Mouse (Mus musculus) CH12.LX (cell line): Measurements from ENCODE around the gene Son. TPM values are rescaled to one million over a fixed set of nuclear protein-coding genes. Genes with fewer than 3 reads are reported as not detected.

Experiments
- DNase-seq: peaks from one replicate; pipeline ENCODE4 v3.0.0-alpha.2; 2013; ENCODE audit errors: extremely low read depth
- H3K27ac ChIP-seq: 2 replicates; pipeline ENCODE4 v1.5.1; 2012; ENCODE audit warnings: low read depth, mild to moderate bottlenecking, control low read depth, moderate library complexity; ENCODE audit not compliant: insufficient read depth
- H3K27me3 ChIP-seq: replicated peaks from 2 replicates; pipeline ENCODE3; 2012; ENCODE audit warnings: inconsistent platforms
- H3K36me3 ChIP-seq, 2 experiments: replicated peaks in 1 of 2; 2 replicates each; pipeline versions ENCODE3 to v1.6.1; 2012; ENCODE audit warnings: inconsistent platforms in 1 of 2, low read length in 1 of 2, mild to moderate bottlenecking in 1 of 2, mixed read lengths in 1 of 2, moderate library complexity in 1 of 2; ENCODE audit not compliant: control insufficient read depth in 1 of 2, insufficient read depth in 1 of 2
- H3K4me1 ChIP-seq, 2 experiments: 2 replicates each; pipeline ENCODE4 v1.6.1; 2012; ENCODE audit warnings: inconsistent platforms in 1 of 2, moderate library complexity in 1 of 2; ENCODE audit not compliant: insufficient read depth in 2 of 2, control insufficient read depth in 1 of 2
- H3K4me2 ChIP-seq: 2 replicates; pipeline ENCODE4 v1.6.1; 2012; ENCODE audit warnings: low read depth, mild to moderate bottlenecking, control low read depth; ENCODE audit not compliant: poor library complexity, insufficient read depth, severe bottlenecking
- H3K4me3 ChIP-seq, 3 experiments: fragments of 150-350 bp in 1 of 3; sonication (generic) in 1 of 3; replicated peaks in 1 of 3; 2 replicates each; pipeline versions ENCODE3 to v1.5.1; 2011 to 2012; ENCODE audit warnings: low read depth in 2 of 3, low read length in 2 of 3, mild to moderate bottlenecking in 2 of 3, moderate library complexity in 2 of 3, control low read depth in 1 of 3, improper control_type of control experiment in 1 of 3, inconsistent platforms in 1 of 3, mixed read lengths in 1 of 3; ENCODE audit not compliant: poor library complexity in 1 of 3
- H3K79me2 ChIP-seq: replicated peaks from 2 replicates; pipeline ENCODE4 v1.6.1; 2012; ENCODE audit warnings: mild to moderate bottlenecking, moderate library complexity; ENCODE audit not compliant: control insufficient read depth, poor library complexity, insufficient read depth, severe bottlenecking; ENCODE audit errors: extremely low read depth
- H3K9ac ChIP-seq: 2 replicates; pipeline ENCODE4 v1.6.1; 2012; ENCODE audit warnings: low read depth, mild to moderate bottlenecking, control low read depth, moderate library complexity; ENCODE audit not compliant: insufficient read depth
- H3K9me3 ChIP-seq: replicated peaks from 2 replicates; pipeline ENCODE3; 2012; ENCODE audit warnings: low read length, inconsistent platforms, mixed read lengths
- BHLHE40 ChIP-seq: IDR thresholded peaks from 2 replicates; pipeline ENCODE4 v1.6.1; 2011; ENCODE audit warnings: mild to moderate bottlenecking, low read depth, low read length, improper control_type of control experiment
- CHD1 ChIP-seq: IDR thresholded peaks from 2 replicates; pipeline ENCODE4 v1.6.1; 2012; ENCODE audit warnings: low read depth, low read length, improper control_type of control experiment, inconsistent platforms
- CHD2 ChIP-seq: IDR thresholded peaks from 2 replicates; pipeline ENCODE4 v1.6.1; 2011; ENCODE audit warnings: low read length, improper control_type of control experiment
- CTCF ChIP-seq, 2 experiments: IDR thresholded peaks in 1 of 2; conservative IDR thresholded peaks in 1 of 2; 2 replicates each; pipeline ENCODE4 v1.5.1; 2011 to 2012; ENCODE audit warnings: low read depth in 2 of 2, low read length in 2 of 2, improper control_type of control experiment in 1 of 2, inconsistent platforms in 1 of 2, mild to moderate bottlenecking in 1 of 2, moderate library complexity in 1 of 2
- E2F4 ChIP-seq: IDR thresholded peaks from 2 replicates; pipeline ENCODE4 v1.6.1; 2011; ENCODE audit warnings: low read depth, low read length, improper control_type of control experiment; ENCODE audit not compliant: insufficient replicate concordance
- ELF1 ChIP-seq: IDR thresholded peaks from 2 replicates; pipeline ENCODE4 v1.6.1; 2014; ENCODE audit warnings: low read depth, mild to moderate bottlenecking, inconsistent platforms, low read length, improper control_type of control experiment
- EP300 ChIP-seq: IDR thresholded peaks from 2 replicates; pipeline ENCODE4 v1.6.1; 2011; ENCODE audit warnings: low read length, improper control_type of control experiment
- ETS1 ChIP-seq: conservative IDR thresholded peaks from 2 replicates; pipeline ENCODE4 v1.6.1; 2012; ENCODE audit warnings: low read depth, mild to moderate bottlenecking, inconsistent platforms, low read length, improper control_type of control experiment, moderate library complexity
- GABPA ChIP-seq: IDR thresholded peaks from 2 replicates; pipeline ENCODE4 v1.6.1; 2012; ENCODE audit warnings: low read depth, low read length, improper control_type of control experiment, inconsistent platforms; ENCODE audit not compliant: insufficient replicate concordance
- HCFC1 ChIP-seq: IDR thresholded peaks from 2 replicates; pipeline ENCODE4 v1.6.1; 2012; ENCODE audit warnings: low read depth, mild to moderate bottlenecking, inconsistent platforms, low read length, improper control_type of control experiment
- IRF4 ChIP-seq: IDR thresholded peaks from 2 replicates; pipeline ENCODE4 v1.6.1; 2014; ENCODE audit warnings: low read depth, mild to moderate bottlenecking, inconsistent platforms, low read length, improper control_type of control experiment
- JUN ChIP-seq: IDR thresholded peaks from 2 replicates; pipeline ENCODE4 v1.6.1; 2011; ENCODE audit warnings: low read depth, mild to moderate bottlenecking, low read length, improper control_type of control experiment, moderate library complexity; ENCODE audit not compliant: insufficient read depth
- KAT2A ChIP-seq: IDR thresholded peaks from 2 replicates; pipeline ENCODE4 v1.6.1; 2012; ENCODE audit warnings: low read length, improper control_type of control experiment, inconsistent platforms; ENCODE audit not compliant: insufficient replicate concordance
- MAFK ChIP-seq: IDR thresholded peaks from 2 replicates; pipeline ENCODE4 v1.6.1; 2011; ENCODE audit warnings: low read length, improper control_type of control experiment; ENCODE audit not compliant: insufficient replicate concordance
- MAX ChIP-seq: IDR thresholded peaks from 2 replicates; pipeline ENCODE4 v1.6.1; 2011; ENCODE audit warnings: low read length, improper control_type of control experiment
- MAZ ChIP-seq: IDR thresholded peaks from 2 replicates; pipeline ENCODE4 v1.6.1; 2012; ENCODE audit warnings: low read depth, mild to moderate bottlenecking, inconsistent platforms, low read length, improper control_type of control experiment, moderate library complexity
- MEF2A ChIP-seq: IDR thresholded peaks from 2 replicates; pipeline ENCODE4 v1.6.1; 2014; ENCODE audit warnings: low read depth, mild to moderate bottlenecking, inconsistent platforms, low read length, improper control_type of control experiment, borderline replicate concordance
- MXI1 ChIP-seq: IDR thresholded peaks from 2 replicates; pipeline ENCODE4 v1.6.1; 2011; ENCODE audit warnings: mild to moderate bottlenecking, low read depth, low read length, improper control_type of control experiment
- MYC ChIP-seq: IDR thresholded peaks from 2 replicates; pipeline ENCODE4 v1.6.1; 2011; ENCODE audit warnings: low read depth, mild to moderate bottlenecking, improper control_type of control experiment, low read length
- NRF1 ChIP-seq: IDR thresholded peaks from 2 replicates; pipeline ENCODE4 v1.6.1; 2014; ENCODE audit warnings: low read depth, mild to moderate bottlenecking, inconsistent platforms, low read length, improper control_type of control experiment, moderate library complexity
- POLR2A ChIP-seq: IDR thresholded peaks from 2 replicates; pipeline ENCODE4 v1.6.1; 2011; ENCODE audit warnings: low read depth, mild to moderate bottlenecking, improper control_type of control experiment, low read length
- RAD21 ChIP-seq: IDR thresholded peaks from 2 replicates; pipeline ENCODE4 v1.6.1; 2011; ENCODE audit warnings: low read depth, mild to moderate bottlenecking, low read length, improper control_type of control experiment, moderate library complexity
- RCOR1 ChIP-seq: conservative IDR thresholded peaks from 2 replicates; pipeline ENCODE4 v1.6.1; 2012; ENCODE audit warnings: low read depth, mild to moderate bottlenecking, inconsistent platforms, low read length, improper control_type of control experiment
- SIN3A ChIP-seq: IDR thresholded peaks from 2 replicates; pipeline ENCODE4 v1.6.1; 2012; ENCODE audit warnings: low read length, improper control_type of control experiment, inconsistent platforms
- SMC3 ChIP-seq: IDR thresholded peaks from 2 replicates; pipeline ENCODE4 v1.6.1; 2011; ENCODE audit warnings: low read depth, low read length, improper control_type of control experiment
- TCF12 ChIP-seq: IDR thresholded peaks from 2 replicates; pipeline ENCODE4 v1.6.1; 2014; ENCODE audit warnings: low read depth, mild to moderate bottlenecking, inconsistent platforms, low read length, improper control_type of control experiment
- UBTF ChIP-seq: IDR thresholded peaks from 2 replicates; pipeline ENCODE4 v1.6.1; 2012; ENCODE audit warnings: low read depth, mild to moderate bottlenecking, inconsistent platforms, low read length, improper control_type of control experiment, moderate library complexity
- USF2 ChIP-seq: conservative IDR thresholded peaks from 2 replicates; pipeline ENCODE4 v1.6.1; 2011; ENCODE audit warnings: low read depth, low read length, improper control_type of control experiment
- ZC3H11A ChIP-seq: IDR thresholded peaks from 2 replicates; pipeline ENCODE4 v1.6.1; 2012; ENCODE audit warnings: low read depth, mild to moderate bottlenecking, inconsistent platforms, low read length, improper control_type of control experiment
- ZKSCAN1 ChIP-seq: IDR thresholded peaks from 2 replicates; pipeline ENCODE4 v1.6.1; 2012; ENCODE audit warnings: low read depth, inconsistent platforms, low read length, improper control_type of control experiment, borderline replicate concordance
- ZNF384 ChIP-seq: IDR thresholded peaks from 2 replicates; pipeline ENCODE4 v1.6.1; 2012; ENCODE audit warnings: low read depth, low read length, improper control_type of control experiment, inconsistent platforms
- dilution Hi-C: fragments of 300-500 bp; cut with MboI; formaldehyde crosslinking; loops from 2 replicates; pipeline ENCODE4 v1.14.3; 2020; ENCODE audit warnings: low sequenced_read_pairs; ENCODE audit not compliant: extremely low pct_unique_long_range_greater_than_20kb, extremely low pct_ligation_motif_present
- in situ Hi-C: fragments of 300-500 bp; cut with MboI; formaldehyde crosslinking; loops from 3 replicates; pipeline ENCODE4 v1.14.3; 2019; ENCODE audit warnings: low sequenced_read_pairs, low pct_ligation_motif_present, low pct_unique_long_range_greater_than_20kb, mixed read lengths
- polyA plus RNA-seq: library from polyadenylated mRNA; unstranded; fragments of >175 nt; gene quantifications from 2 replicates; pipeline ENCODE4 v1.2.1, GENCODE M21; 2012; ENCODE audit warnings: low read depth; ENCODE audit not compliant: insufficient read length
- total RNA-seq, 2 experiments: library from RNA; depleted of rRNA; stranded (reverse); fragments of 300-350 nt in 1 of 2; fragments of >200 nt in 1 of 2; gene quantifications; 2 replicates each; pipeline ENCODE4 v1.2.3; 2012 to 2014

The Son gene
- total and polyA plus RNA-seq, 3 experiments = 126 to 271 (median 206) TPM

GRCm38 (mm10) chr16:91645995-91646602, 1.2 kb upstream of the Son start (continued):
- TF ChIP-seq CHD2 (peak; percentile 2; the same call in 1 of the 2 replicates), MAFK (no peak), BHLHE40 (peak; percentile 91), E2F4 (0 out of 2 replicates have a peak, but pooled peaks have one; percentile 28), CTCF (conservative IDR thresholded peaks at IDR 0.05 in 1 of 2, IDR thresholded peaks at IDR 0.05 in 1 of 2; ENCODE audit: low read depth in 2 of 2, low read length in 2 of 2) (peak in 1 of 2 experiments; percentile 63; a peak in 2 of 4 replicates), ETS1 (0 out of 2 replicates have a peak, but pooled peaks have one; percentile 40), TCF12 (peak; percentile 44; the same call in 1 of the 2 replicates), USF2 (0 out of 2 replicates have a peak, but pooled peaks have one; percentile 12), JUN (no peak), SMC3 (peak; percentile 44), ZKSCAN1 (no peak), RAD21 (peak; percentile 27), MYC (peak; percentile 98), UBTF (no peak)

GRCm38 (mm10) chr16:91646681-91647419, 456 bp upstream of the Son start, which contains the start of gene Gart:
Gene Gart, minus strand, starts transcription at chr16:91646952.
- peaks cover 16 to 44% of the 10 kb centered on the region in 2 experiments for H3K36me3 ChIP-seq
- H3K9ac ChIP-seq = peak within 1 kb of the TSS; percentile 98
- H3K4me3 ChIP-seq = peak within 1 kb of the TSS; percentile 69 to 89 (median 74)
- peaks cover 80% of the 10 kb centered on the region for H3K79me2 ChIP-seq
- peaks cover 0 to 48% of the 10 kb centered on the region in 2 experiments; a peak in 2 of 4 replicates for H3K4me1 ChIP-seq
- no peaks in the 10 kb centered on the region for H3K27me3 ChIP-seq
- peak within 1 kb of the TSS; percentile 87 for H3K27ac ChIP-seq
- in situ Hi-C loops = no loop called here
- dilution Hi-C loops = no loop called here
- peak; percentile 93 for DNase-seq
- H3K4me2 ChIP-seq = peak within 1 kb of the TSS; percentile 84
- H3K9me3 ChIP-seq = no peaks in the 10 kb centered on the region
- TF ChIP-seq EP300 (no peak; the same call in none of the 2 replicates), USF2 (no peak), MYC (peak; percentile 98), ZKSCAN1 (no peak), MXI1 (peak; percentile 85), TCF12 (peak; percentile 95), ZC3H11A (no peak), ETS1 (no peak), NRF1 (peak; percentile 55), KAT2A (peak; percentile 34; the same call in 1 of the 2 replicates), RCOR1 (no peak), IRF4 (peak; percentile 55), CTCF (conservative IDR thresholded peaks at IDR 0.05 in 1 of 2, IDR thresholded peaks at IDR 0.05 in 1 of 2; ENCODE audit: low read depth in 2 of 2, low read length in 2 of 2) (no peak), BHLHE40 (peak; percentile 72), SIN3A (no peak; the same call in 1 of the 2 replicates), MAX (peak; percentile 93), MAZ (0 out of 2 replicates have a peak, but pooled peaks have one; percentile 14), MEF2A (peak; percentile 25), JUN (no peak), UBTF (peak; percentile 74; the same call in 1 of the 2 replicates), CHD2 (peak; percentile 8), ZNF384 (no peak), MAFK (no peak), HCFC1 (peak; percentile 64), GABPA (no peak), ELF1 (peak; percentile 71), CHD1 (peak; percentile 83; the same call in 1 of the 2 replicates), POLR2A (peak; percentile 97)
